Mouse (Mus musculus) thymus, postnatal 36 days (tissue): Measurements from ENCODE around the gene 4930451I11Rik.

ENCODE experiments used
- DNase-seq, 2 experiments: peaks; one replicate each; pipeline ENCODE4 v3.0.0; 2022; ENCODE audit warnings: mixed read lengths in 2 of 2

The 4930451I11Rik gene

DNA sequence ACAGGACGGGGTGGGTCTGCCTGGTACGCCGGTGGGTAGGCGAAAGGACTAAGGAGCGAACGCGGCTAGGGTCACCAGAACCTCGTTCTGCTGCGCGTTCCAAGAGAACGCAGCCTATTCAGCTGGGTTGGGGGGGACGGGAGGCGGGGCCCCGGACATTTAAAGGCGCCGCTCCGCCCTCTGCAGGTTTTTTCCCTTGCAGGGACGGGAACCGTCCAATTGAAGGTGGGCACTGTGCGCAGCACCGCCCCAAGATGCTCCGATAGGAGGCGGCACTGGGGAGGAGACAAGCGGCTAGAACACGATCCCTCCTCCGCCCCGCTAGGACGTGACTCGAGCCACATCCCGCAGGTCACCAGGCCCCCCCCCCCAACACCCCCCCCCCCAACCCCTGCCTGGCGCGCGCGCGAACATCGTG lies 32.4 kb downstream of the 4930451I11Rik start:
- peak; percentile 97 for DNase-seq

DNA sequence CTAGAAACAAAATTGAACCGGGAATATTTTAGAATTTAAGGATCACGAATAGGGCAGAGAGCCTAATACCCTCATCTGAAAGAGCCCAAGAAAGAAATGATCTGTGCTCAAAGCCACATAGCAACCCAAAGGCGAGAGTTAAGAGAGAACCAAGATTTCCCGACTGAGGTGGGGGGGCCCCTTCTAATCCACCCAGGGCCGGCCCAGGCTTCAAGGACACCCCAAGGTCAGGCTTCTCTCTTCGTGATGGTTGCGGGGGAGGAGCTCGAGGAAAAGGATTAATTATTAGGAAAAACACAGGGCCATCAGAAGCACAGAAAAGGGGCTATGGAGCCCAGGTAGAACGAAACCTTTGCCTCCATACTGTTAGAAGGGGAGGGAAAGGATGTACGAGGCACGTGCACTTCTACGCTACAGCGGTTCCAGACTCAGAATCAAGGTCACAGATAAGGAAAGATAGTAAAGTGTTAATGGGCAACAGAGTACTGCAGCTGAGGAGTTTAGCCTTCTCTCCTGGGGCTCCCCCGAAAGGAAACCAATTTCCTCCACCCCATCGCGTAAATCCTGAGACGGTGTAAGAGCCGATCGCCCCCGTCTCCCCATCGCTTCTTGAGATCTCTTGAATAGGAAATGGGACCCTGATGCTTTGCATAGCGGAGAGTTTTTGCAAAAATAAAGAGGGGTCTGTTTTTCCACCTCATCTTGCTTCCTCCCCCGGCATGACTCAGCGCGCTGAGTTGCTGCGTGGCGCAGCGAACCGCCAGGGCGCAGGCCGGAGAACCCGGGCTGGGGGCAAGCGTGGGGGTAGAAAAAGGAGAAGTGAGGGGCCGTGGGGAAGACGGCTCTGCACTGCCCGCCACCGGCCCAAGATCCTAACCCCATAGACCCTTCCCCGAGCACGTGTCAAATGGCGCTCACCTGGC lies 33.1 kb downstream of the 4930451I11Rik start:
- no peak for DNase-seq

DNA sequence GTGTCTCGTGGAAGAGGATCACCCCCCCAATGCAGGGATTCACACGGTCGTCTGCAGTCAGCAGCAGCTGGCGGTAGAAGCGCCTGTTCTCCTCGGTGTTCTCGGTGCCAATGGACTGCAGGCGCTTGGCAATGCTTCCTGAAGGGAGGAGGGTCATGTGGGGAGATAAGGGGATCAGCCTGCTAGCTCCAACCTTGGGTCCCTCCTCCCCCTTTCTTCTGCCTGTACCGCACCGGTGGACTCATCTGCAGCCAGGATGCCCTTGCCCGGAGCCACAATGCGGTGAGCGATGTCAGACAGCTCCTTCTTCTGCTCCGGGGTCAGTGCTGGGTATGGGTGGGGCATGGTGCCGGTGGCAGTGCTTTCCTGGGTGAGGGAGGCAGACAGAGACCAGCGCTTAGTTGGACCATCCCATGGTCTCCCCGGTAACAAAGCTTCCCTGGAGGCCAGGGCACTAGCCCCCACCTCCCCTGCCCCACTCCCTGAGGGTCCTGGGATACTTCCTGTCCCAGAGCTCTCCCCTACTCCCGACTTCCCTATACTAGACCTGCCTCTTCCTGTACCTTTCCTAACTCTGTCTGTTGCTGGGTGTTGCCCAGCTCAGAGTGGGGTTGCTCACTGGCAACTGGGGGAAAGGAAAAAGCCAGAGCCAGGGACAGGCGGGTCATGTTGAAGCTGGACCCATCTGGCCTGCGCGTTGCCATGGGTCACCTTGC lies 33.9 kb downstream of the 4930451I11Rik start, which contains the start of gene Fam57b:
Fam57b (plus strand) TSS at position 258 of the 716 bp plus-strand sequence.
- no peak for DNase-seq

DNA sequence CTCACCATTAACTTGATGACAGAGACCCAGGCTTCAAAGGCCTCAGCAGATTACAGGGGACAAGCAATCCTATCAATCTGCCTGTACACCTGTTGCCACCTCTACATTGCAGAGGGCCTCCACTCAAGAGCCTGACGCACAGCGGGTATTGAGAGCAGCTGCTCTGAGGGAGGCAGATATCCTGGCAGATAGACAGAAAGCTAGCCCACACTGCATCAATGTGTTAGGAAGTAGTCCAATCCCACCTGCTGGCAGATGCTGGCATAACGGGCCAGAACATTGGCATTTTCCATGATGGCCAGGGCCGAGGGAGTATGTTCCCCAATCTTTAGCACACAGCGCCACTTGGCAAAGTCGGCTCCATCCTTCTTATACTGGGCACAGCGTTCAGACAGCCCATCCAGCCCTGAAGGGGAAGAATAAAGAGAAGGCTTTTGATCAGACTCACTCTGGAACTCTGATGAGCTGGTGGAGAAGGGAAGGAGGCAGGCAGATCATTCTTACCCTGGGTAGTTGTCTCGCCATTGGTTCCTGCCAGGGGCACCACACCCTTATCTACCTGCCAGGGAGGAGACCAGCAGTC lies 35.0 kb downstream of the 4930451I11Rik start:
- peak in 1 of 2 experiments; percentile 51 for DNase-seq

DNA sequence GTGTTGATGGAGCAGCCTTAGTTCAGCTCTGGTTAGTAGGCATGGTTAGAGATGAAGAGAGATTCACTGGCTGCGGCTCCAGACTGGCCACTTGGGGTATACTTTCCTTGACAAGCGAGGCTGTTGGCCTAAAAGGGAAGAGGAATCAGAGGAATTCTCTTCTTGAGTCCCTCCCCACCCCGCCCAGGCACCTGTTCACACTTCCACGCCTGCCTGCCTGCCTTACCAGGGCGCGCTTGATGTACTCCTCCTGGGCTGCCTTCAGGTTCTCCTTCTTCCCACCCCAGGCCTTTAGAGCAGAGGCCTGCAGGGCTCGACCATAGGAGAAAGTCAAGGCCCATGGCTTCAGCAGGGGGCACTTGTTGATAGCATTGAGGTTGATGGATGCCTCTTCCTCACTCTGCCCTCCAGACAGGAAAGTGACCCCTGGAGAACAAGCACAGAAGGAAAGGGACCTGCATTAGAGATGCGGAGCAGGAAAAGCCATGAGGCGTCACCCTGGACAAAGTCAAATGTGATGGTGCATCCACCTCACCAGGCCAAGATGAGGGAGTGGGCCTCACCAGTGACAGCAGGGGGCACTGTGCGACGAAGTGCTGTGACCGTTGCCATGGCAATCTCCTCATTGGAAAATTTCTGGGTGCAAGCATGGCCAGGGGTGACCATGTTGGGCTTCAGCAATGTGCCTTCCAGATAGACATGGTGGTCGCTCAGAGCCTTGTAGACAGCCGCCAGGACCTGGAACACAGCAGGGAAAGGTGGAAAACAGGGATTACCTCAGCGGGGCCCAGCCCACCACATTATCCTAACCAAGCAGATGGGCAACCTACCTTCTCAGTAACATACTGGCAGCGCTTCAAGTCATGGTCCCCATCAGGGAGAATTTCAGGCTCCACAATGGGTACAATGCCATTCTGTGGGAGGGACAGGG lies 35.8 kb downstream of the 4930451I11Rik start:
- no peak for DNase-seq

DNA sequence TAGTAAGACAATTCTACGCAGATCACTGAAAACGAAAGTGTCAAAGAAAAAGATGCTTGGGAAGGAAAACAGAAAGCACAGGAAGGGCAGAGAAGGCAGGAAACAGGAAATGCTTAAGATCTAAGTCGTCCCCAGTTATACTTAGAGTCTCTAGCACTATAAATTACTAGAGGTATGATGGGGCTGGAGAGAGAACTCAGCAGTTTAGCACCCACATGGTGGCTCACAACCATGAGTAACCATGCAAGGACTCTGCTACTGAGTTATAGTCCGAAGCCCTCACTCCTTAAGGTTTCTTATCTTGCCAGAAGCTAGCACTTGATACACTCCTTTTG lies 37.2 kb downstream of the 4930451I11Rik start:
- DNase-seq: no peak

DNA sequence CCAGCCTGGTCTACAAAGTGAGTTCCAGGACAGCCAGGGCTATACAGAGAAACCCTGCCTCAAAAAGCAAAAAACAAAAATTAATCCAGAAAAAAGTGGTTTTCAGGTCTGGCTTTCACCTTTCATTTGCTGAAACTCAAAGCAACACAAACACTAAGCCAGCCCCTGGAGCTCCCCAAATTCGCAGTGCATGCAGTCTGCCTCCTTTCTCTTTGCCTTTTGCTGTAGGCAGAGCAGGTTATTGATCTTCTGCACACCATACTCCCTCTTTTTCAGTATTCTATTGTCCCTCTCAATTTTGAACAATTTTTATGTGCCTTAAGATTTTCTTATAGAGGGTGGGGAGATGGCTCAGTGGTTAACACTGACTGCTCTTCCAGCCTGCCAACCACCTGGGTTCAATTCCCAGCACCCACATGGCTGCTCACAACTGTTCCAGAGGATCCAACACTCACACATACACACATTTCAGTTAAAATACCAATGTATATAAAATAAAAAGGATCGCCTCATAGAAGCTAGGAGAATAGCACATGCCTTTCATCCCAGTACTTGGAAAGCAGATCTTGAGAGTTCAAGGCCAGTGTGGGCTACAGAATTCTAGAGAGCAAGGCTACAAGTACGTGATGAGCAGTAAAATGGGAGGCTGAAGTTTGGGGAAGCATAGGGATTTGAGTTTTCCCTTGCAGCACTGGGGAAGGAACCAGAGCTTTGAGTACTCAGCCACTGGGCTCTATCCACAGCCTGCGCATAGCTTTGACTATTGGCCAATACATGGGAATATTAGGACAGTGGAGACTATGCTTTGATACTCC lies 37.8 kb downstream of the 4930451I11Rik start:
- DNase-seq: no peak

DNA sequence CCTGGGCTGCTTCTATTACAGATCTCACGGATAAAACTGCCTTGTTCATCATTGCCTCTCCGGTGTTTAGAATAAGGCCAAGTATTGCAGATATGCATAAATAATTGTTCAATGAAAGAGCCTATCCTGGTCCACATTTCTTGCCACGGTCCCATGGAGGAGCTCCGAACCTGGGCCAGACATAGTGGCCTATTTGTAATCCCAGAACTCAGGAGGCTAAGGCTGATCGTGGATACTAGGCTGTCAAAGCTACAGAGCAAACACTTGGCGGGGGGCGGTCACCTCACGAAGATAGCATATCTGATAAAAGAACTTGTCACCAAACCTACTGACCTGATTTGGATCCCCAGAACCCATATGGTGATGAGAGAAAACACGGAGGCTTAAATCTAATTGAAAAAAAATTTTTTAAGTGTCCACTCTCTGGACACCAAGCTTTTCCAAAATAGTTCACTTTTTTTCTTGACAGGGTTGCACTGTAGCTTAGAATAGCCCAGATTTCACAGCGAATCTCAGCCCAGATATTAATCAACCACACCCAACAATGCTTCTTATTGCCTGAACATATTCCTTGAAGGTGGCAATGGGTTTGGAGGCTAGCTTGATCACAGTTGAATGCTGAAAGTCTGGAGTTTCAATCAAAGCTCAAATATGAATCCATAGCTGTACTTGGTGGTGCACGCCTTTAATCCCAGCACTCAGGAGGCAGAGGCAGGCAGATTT lies 38.6 kb downstream of the 4930451I11Rik start:
- DNase-seq: no peak

DNA sequence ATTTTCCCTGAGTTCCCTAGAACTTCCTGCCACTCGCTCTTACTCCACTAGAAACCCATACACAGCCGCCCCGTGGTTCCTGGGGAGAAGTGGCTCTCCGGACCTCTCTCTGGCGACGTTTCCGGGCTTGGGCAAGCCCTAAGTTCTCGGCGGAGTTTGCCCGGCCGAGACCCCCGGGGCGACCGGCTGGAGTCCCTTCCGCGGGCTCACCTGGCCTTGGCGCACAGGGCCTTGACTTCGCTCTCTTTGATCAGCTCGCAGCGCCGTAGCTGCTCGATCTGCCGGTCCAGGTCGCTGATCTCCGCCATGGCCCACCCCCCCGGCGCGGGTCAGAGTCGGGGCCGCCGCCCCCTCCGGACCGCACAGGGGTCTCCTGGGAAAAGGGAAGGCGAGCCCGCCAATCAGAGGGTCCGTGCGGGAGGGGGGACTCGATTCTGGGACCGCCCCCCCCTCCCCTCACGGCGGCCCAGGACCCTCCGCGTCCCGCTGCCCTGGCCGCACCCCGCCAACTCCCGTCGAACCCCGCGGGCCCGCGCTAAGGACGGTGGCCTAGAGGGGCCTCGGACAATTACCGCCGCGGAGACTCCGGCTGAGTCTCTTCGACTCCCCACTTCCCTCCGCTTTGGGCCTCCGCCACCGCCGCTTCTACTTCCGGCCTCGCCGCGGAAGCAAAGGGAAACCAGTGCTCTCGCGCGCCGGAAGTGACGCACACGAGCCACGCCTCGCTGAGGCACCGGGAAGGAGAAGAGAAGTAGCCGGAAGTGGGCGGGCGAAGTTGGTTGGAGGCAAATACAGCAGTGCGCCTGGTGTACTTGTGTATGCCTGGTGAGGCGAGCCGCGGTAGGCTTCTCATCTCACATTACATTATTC lies 39.4 kb downstream of the 4930451I11Rik start, which contains the start of gene Ppp4c:
Ppp4c (minus strand) TSS at position 646 of the 870 bp plus-strand sequence.
- peak; percentile 96 to 98 for DNase-seq

DNA sequence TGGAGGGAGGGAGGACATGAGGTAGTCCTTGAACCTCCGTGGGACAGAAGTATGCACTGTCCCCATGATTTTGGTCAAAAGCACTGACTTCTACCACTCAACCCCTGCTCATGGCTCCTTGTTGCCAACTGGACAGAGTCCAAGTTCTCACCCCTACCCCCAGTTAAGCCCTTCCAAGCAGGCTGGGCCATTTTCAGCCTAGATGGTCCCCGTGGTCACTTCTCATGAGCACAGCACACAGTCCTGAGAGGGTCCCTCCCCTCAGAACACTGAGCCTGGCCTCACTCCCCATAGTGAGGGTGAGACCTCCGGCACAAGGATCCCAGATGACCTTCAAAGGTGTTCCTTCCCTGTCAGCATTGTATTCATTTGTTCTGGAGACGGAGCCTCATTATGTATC lies 42.3 kb downstream of the 4930451I11Rik start:
- no peak for DNase-seq

DNA sequence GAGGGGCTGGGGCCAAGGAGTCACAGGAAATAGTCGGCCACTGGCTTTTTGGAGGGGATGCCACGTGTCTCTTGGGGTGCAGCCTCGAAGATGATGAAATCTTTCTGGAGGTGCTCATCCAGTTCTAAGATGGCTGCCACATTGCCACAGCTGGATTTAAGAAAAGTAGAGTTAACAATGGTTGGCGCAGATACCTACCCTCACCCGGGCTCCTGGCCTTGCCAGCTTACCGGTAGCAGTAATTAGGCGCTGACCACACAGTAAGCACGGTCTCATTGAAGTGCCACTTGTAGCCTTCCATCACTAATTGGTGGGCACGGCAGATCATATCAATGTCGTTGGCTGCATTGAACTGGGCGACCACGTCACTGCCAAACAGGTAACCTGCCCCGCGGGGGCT lies 45.3 kb downstream of the 4930451I11Rik start:
- DNase-seq: no peak

DNA sequence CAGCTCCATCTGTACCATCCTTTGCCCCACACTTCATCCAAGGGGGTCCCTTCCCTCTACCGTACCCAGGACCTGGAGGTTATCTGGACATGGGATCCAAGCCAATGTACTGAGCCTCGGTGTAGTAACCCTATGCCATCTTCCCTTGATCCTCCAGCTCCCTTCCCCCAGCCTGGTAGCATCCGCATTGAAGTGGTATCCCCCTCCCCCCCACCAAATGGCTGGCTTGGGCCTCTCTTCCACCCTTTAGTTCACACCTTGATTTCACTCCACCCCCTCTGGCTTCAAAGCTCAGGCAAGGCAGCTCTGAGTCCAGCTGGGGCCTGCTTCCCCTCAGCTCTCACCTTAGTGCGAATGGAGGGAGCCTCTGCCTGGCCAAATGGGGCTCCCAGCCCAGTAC lies 46.4 kb downstream of the 4930451I11Rik start:
- DNase-seq: no peak

DNA sequence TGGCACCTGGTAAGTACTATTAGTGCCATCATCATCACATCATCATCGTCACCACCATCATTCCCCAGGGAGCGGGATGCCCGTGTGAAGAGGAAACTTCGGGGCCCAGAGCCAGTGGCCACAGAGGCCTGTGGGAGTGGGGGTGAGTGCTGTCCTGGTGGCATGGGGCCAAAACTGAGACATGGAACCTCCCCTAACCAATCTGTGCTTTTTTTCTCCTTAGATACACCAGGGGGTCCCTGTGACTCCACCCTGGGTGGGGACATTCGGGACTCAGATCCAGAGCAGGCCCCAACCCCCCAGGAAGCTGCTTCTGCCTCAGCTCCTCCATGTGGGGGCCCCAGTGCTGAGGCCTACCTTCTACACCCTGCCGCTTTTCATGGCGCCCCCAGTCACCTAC lies 47.0 kb downstream of the 4930451I11Rik start:
- no peak for DNase-seq

DNA sequence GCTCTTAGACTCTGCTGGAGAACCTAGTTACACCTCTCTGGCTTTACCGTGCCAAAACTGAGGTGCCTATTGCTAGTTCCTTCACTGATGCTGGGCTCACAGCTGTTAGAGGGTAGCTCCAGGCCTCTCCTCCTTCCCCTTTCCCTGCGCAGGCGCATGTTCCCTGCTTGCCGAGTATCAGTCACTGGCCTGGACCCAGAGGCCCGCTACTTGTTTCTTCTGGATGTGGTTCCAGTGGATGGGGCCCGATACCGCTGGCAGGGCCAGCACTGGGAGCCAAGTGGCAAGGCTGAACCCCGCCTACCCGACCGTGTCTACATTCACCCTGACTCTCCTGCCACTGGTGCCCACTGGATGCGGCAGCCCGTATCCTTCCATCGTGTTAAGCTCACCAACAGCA lies 48.7 kb downstream of the 4930451I11Rik start:
- no peak for DNase-seq

DNA sequence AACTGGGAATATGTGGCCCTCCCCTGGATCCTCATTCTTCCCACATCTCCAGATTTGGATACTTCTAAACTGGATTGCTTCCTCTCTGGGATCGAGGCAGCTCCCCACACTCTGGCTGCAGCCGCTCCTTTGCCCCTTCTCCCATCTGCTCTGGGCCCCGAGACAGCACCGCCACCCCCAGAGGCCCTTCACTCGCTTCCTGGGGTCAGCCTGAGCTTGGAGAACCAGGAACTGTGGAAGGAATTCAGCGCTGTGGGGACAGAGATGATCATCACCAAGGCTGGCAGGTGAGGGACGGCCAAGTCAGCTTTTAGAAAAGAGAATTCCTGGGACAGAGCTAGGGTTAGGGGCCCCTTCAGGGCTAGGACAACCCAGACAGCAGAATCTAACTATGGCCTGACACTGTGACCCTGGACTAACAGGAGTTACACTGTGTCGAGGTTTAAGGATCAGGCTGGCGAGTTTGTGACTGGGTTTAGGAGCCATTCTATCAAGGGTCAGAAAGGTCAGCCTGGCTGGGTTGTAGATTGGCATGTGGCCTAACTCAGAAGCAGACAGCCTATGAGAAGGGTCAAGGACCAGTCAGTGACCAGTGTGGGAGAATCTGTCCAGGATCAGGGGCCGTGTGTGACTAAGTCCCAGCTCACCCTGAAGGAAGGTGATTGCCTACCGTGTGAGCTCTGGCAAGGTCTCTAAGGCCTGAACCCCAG lies 49.6 kb downstream of the 4930451I11Rik start:
- no peak for DNase-seq

DNA sequence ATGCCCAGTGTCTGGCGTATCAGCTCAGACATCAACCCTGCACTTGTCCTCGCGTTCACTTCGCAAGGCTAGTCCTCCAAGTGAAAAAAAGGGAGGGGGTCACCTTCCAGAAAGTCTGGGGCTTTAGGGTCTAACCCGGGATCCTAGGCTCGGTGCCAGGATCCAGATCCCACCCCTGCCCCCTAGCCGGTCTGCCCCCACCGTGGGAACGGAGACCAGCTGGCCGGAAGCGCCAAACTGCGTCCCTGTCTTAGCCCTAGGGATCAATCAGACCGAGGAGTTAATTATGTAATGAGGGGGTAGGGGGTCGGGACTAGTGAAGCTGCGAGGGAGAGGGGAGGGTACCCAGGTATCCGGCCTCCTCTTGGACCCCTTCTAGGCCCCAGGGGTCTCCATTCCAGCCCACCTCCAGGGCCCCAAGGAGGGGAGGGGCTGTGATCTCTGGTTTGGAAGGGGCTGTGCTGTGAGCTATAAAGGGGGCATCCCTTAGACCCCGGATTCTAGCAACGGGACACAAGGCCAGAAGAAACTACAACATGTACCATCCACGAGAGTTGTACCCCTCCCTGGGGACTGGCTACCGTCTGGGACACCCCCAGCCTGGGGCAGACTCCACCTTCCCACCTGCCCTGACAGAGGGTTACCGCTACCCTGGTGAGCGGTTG lies 50.3 kb downstream of the 4930451I11Rik start, which contains the start of gene Tbx6:
Tbx6 (plus strand) TSS at position 513 of the 665 bp plus-strand sequence.
- peak in 1 of 2 experiments; percentile 47 for DNase-seq
